Mouse (Mus musculus): ENCODE measurements around the gene Gmcl1. TPM values are rescaled to one million over a fixed set of nuclear protein-coding genes. Genes with fewer than 3 reads are reported as not detected.

Gene Gmcl1
- total RNA-seq, 2 experiments from 2014 or later, result 2.4 to 2.7 TPM

- intact Hi-C loops (cut with DNase I), result loop anchor here (5.0 kb wide), 1 partner anchor 120 kb away; no protein-coding TSS in a partner anchor
- no peak for DNase-seq
These were observed 66.1 kb downstream of the Gmcl1 start for GRCm38 (mm10) chr6:86667061-86667460.

GRCm38 (mm10) chr6:86665560-86666307 is 67.4 kb downstream of the Gmcl1 start:
- no peak for DNase-seq
- intact Hi-C loops (cut with DNase I), result loop anchor here (5.0 kb wide), 1 partner anchor 118 kb away; no protein-coding TSS in a partner anchor

DNA sequence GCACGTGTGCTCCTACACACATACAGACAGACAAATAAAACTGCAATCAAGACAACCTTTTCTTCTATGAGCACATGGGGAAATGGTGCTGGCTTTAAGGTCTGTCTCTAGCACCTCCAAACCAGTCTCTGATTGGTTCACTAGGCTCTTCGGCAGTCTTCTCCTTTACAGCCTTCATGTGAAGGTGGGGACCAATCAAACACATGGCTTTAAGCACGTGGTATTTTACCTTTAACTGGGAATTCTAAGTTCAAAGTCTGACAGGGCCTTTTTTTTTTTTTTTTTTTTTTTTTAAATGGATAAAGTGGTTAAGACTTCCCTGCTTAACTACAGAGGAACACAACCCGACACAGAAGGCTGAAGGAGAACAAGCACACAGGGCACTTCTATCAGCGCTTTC is 68.1 kb downstream of the Gmcl1 start:
- intact Hi-C loops (cut with DNase I), result loop anchor here (5.0 kb wide), 1 partner anchor 118 kb away; no protein-coding TSS in a partner anchor
- DNase-seq, result no peak

DNA sequence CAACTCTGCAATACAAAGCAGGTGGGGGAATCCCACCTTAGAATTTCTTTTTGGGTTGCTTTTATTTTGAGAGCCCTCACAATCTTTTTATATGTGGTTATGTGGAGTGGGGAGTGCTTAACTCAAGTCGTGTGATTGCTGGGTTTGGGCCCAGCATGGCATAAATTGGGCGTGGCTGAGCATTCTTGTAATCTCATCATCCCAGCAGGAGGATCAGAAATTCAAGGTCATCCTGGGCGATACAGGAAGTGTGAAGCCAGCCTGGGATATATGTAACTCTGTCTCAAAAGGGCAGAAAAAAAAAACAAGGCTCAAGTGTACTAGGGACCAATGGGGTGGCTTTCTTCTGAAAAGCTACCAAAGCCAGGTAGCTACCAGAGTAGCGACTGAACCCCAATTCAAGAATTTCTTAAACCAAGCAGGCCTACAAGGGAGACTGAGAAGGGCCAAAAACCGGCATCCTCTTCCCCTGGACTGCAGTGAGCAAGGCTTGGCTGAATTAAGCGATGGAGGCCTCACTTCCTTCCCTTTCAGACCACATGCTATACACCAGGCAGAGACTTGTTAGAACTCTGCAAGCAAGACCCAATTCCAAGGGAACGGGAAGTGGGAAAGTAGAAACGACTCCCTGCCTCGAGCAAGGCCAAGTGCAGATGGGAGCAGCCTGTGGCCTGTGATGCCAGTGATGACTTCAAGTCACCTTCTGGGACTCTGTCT is 72.9 kb downstream of the Gmcl1 start:
- DNase-seq, result no peak
- intact Hi-C loops (cut with DNase I), result loop anchor here (5.0 kb wide), 1 partner anchor 63 kb away; no protein-coding TSS in a partner anchor

- intact Hi-C loops (cut with DNase I), result no loop called here
- DNase-seq, result no peak
These were observed 74.7 kb downstream of the Gmcl1 start for GRCm38 (mm10) chr6:86658501-86658900.

DNA sequence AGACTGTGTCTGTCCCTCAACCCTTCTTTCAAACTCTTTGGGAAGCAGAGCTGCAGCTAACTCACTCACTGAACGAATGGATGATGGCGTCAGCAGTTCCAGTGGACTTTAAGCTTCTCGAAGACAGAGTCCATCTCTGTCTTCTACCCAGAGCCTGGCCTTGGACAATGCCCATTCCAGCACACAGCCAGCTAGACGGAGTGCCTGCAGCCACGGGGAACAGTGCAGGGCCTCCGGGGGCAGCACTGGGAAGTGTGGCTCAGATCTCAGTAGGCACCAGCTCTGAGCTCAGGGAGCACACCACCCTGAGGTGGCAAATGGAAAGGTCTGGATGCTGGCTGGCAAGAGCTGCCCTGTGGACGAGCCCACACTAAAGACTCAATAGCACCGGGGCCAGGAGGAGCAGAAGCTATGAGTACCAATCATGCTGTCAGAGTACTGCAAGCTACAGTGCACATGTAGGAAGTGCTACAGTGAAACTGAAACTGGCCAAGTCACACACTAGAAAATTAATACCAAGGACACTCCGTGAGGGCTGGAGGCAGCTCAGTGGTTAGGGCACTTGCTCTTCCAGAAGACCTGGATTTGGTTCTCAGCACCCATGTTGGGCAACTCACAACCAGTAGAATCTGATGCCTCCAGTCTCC is 78.8 kb downstream of the Gmcl1 start:
- intact Hi-C loops (cut with DNase I), result no loop called here
- no peak for DNase-seq

GRCm38 (mm10) chr6:86653026-86653425 is 80.2 kb downstream of the Gmcl1 start:
- no peak for DNase-seq

GRCm38 (mm10) chr6:86646143-86646542 is 87.0 kb downstream of the Gmcl1 start:
- intact Hi-C loops (cut with DNase I), result no loop called here
- DNase-seq, result no peak

More at GRCm38 (mm10) chr6:86653026-86653425, 80.2 kb downstream of the Gmcl1 start:
- intact Hi-C loops (cut with DNase I), result no loop called here

DNA sequence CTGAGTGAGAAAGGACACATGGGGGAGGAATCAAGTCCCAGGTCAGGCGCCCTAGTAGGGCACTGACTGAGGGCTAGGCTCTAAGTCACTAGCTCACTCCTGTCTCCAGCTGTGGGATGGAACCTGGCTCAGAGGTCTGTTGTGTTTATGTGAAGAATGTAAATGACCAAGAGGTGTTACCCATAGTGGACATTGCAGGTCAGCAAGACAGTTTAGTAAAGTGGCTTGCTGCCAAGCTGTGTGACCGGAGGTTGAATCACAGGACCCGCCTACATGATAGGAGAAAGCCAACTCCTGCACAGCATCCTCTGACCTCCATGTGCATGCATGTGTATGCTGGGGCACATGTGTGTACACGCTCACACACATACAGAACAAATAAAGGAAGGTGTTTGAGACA is 87.6 kb downstream of the Gmcl1 start:
- DNase-seq, result no peak
- intact Hi-C loops (cut with DNase I), result no loop called here

DNA sequence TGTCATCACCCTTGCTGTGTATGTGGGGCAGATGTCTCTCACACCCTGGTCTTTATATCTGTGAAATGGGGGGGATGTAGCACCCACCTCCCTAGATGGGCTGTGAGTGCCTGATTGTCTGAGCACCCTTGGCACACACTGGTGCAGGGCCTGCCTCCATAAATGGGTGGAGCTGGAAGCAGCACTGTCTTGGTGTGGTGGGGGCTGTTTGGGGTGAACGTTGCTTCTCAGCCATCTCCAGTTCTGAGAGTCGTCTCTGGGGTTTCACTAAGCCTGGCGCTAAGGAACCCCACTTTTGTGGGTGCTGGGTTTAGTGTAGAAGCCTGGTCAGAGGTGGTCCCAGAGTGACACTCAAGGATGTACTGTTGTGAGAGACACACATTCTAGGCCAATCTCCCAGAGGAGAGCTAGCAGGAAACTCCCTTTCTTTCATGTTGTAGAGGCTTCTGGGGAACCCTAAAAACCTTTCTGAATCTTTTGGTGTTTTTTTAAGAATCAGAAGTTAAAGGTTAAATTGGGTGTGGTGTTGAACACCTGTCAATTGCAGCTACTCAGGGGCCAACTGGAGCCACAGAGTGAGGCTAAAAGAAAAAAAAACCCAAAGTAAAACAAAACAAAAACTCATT is 88.3 kb downstream of the Gmcl1 start:
- intact Hi-C loops (cut with DNase I), result no loop called here

More for the DNA sequence above, 88.3 kb downstream of the Gmcl1 start:
- no peak for DNase-seq

Other genes with a start within 250 kb of the Gmcl1 start
- gene Pcbp1, start 207.1 kb downstream of the Gmcl1 start, total RNA-seq (2021), result 100 to 1,000 TPM; 102 to 112 TPM
- gene Asprv1, start 105.2 kb downstream of the Gmcl1 start, total RNA-seq (2021), result not detected
- gene Mxd1, start 64.2 kb downstream of the Gmcl1 start, total RNA-seq (2021), result 1 to 10 TPM; 2.8 TPM
- gene Snrnp27, start 48.9 kb downstream of the Gmcl1 start, total RNA-seq (2021), result 10 to 100 TPM; 68.9 to 70.2 TPM
- 10 to 100 TPM; 12.9 to 16.8 TPM for gene Anxa4, start 60.2 kb upstream of the Gmcl1 start, total RNA-seq (2021)
- gene Aak1, start 116.1 kb upstream of the Gmcl1 start, total RNA-seq (2021), result 10 to 100 TPM; 26.9 to 29.6 TPM